In genomic region chr1:88800411-88800810, GRCm38 (mm10) we compare ENCODE assay signal across 14 mouse cellular contexts.
DNase-seq lines count a peak whose midpoint lies in the region; ATAC-seq lines count a peak whose summit lies in the region.
"Had no signal": no experiment of that assay in that cellular context is flagged by ENCODE, and none has a peak within 500 bp of the region (broad histone marks: within the 10 kb centered on the region; RNA-seq: fewer than 3 reads in every experiment).

No protein-coding gene starts in this region.

- H3K9me3 ChIP-seq in midbrain, embryonic 14.5 days (ENCODE audit: control insufficient read depth, low read length), result no peaks in the 10 kb centered on the region
- peaks cover 14% of the 10 kb centered on the region; the same call in 1 of the 2 replicates for H3K9me3 ChIP-seq in midbrain, embryonic 13.5 days
- 0 out of 2 replicates have a peak, but pooled peaks cover 11% of the 10 kb centered on the region for H3K9me3 ChIP-seq in stomach, embryonic 16.5 days (replicated peaks; ENCODE audit: control insufficient read depth, low read length)
- H3K9me3 ChIP-seq: hindbrain, embryonic 15.5 days; midbrain, embryonic 15.5 days had no signal

- H3K9ac ChIP-seq in midbrain, embryonic 14.5 days (replicated peaks; ENCODE audit: low read length), result no peak overlapping the region
- H3K9ac ChIP-seq in midbrain, embryonic 13.5 days (replicated peaks), result no peak overlapping the region
- no peak overlapping the region for H3K9ac ChIP-seq in stomach, embryonic 16.5 days (ENCODE audit: low read length)
- H3K9ac ChIP-seq: hindbrain, embryonic 15.5 days; liver, postnatal 0 days; midbrain, embryonic 15.5 days had no signal

- H3K36me3 ChIP-seq in midbrain, embryonic 14.5 days (ENCODE audit: control insufficient read depth, insufficient read depth, low read length), result no peaks in the 10 kb centered on the region
- no peaks in the 10 kb centered on the region for H3K36me3 ChIP-seq in midbrain, embryonic 13.5 days
- H3K36me3 ChIP-seq in stomach, embryonic 16.5 days (ENCODE audit: control insufficient read depth, insufficient read depth, low read length), result no peaks in the 10 kb centered on the region
- H3K36me3 ChIP-seq: G1E; hindbrain, embryonic 15.5 days; midbrain, embryonic 15.5 days had no signal

- H3K4me3 ChIP-seq in midbrain, embryonic 14.5 days (replicated peaks; ENCODE audit: low read depth, low read length), result no peak overlapping the region
- H3K4me3 ChIP-seq in midbrain, embryonic 13.5 days (replicated peaks), result no peak overlapping the region
- no peak overlapping the region for H3K4me3 ChIP-seq in stomach, embryonic 16.5 days (replicated peaks; ENCODE audit: low read length)
- H3K4me3 ChIP-seq: heart, adult 2 months; hindbrain, embryonic 15.5 days; midbrain, embryonic 15.5 days had no signal

- H3K27ac ChIP-seq in midbrain, embryonic 14.5 days (replicated peaks; ENCODE audit: low read depth, low read length), result no peak overlapping the region
- no peak overlapping the region for H3K27ac ChIP-seq in midbrain, embryonic 13.5 days
- no peak overlapping the region for H3K27ac ChIP-seq in stomach, embryonic 16.5 days (ENCODE audit: low read length)
- H3K27ac ChIP-seq: heart, adult 2 months; hindbrain, embryonic 15.5 days; midbrain, embryonic 15.5 days had no signal

- no peaks in the 10 kb centered on the region for H3K27me3 ChIP-seq in midbrain, embryonic 14.5 days (ENCODE audit: control insufficient read depth, insufficient read depth, low read length)
- no peaks in the 10 kb centered on the region for H3K27me3 ChIP-seq in midbrain, embryonic 13.5 days
- no peaks in the 10 kb centered on the region for H3K27me3 ChIP-seq in stomach, embryonic 16.5 days (ENCODE audit: control insufficient read depth, insufficient read depth, low read length)
- H3K27me3 ChIP-seq: hindbrain, embryonic 15.5 days; midbrain, embryonic 15.5 days had no signal

- no peak for ATAC-seq in midbrain, embryonic 14.5 days (ENCODE audit: low FRiP score, low TSS enrichment)
- no peak for ATAC-seq in midbrain, embryonic 13.5 days
- peak; percentile 61; the same call in 1 of the 2 replicates for ATAC-seq in stomach, embryonic 16.5 days (ENCODE audit: insufficient read depth, low FRiP score)
- ATAC-seq: liver, postnatal 0 days had no signal

- peak; percentile 13 for DNase-seq in embryo, embryonic 11 days
- no peak for DNase-seq in embryo, embryonic 10.5 days (ENCODE audit: low spot score)
- peak; percentile 39 for DNase-seq in midbrain, embryonic 14.5 days
- peak; percentile 8 to 49 for DNase-seq in kidney, postnatal 25 days
- DNase-seq in frontal cortex, adult 2 months (ENCODE audit: extremely low spot score in 1 of 2, low spot score in 1 of 2), result no peak
- DNase-seq in frontal cortex, postnatal 25 days (ENCODE audit: low spot score in 2 of 2), result no peak
- DNase-seq: cerebellum, postnatal 14 days; heart, adult 2 months; liver, postnatal 0 days had no signal

- WGBS in midbrain, embryonic 14.5 days, result 33% methylated on average over 5 of the region's 5 CpGs
- WGBS in midbrain, embryonic 13.5 days, result 35% methylated on average over 5 of the region's 5 CpGs
- WGBS in stomach, embryonic 16.5 days, result 33% methylated on average over 5 of the region's 5 CpGs

- H3K4me2 ChIP-seq in midbrain, embryonic 14.5 days (ENCODE audit: low read length), result no peak overlapping the region
- H3K4me2 ChIP-seq in midbrain, embryonic 13.5 days (replicated peaks), result no peak overlapping the region
- no peak overlapping the region for H3K4me2 ChIP-seq in stomach, embryonic 16.5 days (ENCODE audit: low read depth, low read length)
- H3K4me2 ChIP-seq: hindbrain, embryonic 15.5 days; midbrain, embryonic 15.5 days had no signal

- peaks cover 16% of the 10 kb centered on the region; the same call in 1 of the 2 replicates for H3K4me1 ChIP-seq in midbrain, embryonic 14.5 days (ENCODE audit: control insufficient read depth, insufficient read depth, low read length)
- H3K4me1 ChIP-seq in midbrain, embryonic 13.5 days (replicated peaks), result peaks cover 28% of the 10 kb centered on the region
- H3K4me1 ChIP-seq in stomach, embryonic 16.5 days (ENCODE audit: control insufficient read depth, insufficient read depth, low read length), result peaks cover 19% of the 10 kb centered on the region

Comparison
In these comparisons a context has a peak if more than half of its experiments do, and no peak if none do; other contexts are left out.
1. DNase-seq: peak in embryo, embryonic 11 days (single experiment), midbrain, embryonic 14.5 days (single experiment) and kidney, postnatal 25 days (2 of 2); none in embryo, embryonic 10.5 days (single experiment), frontal cortex, adult 2 months (0 of 2) and frontal cortex, postnatal 25 days (0 of 2).